Mouse (Mus musculus): Measurements from ENCODE around the gene Hoxa13. TPM values are rescaled to one million over a fixed set of nuclear protein-coding genes. Genes with fewer than 3 reads are reported as not detected.

Hoxa13 gene
- polyA plus RNA-seq, 1 experiment from 2014 or later: 12.4 TPM

- in situ Hi-C loops (cut with MboI; ENCODE audit: low pct_unique_long_range_greater_than_20kb): loop anchor here (25.0 kb wide), 1 partner anchor 1246 kb away; no protein-coding TSS in a partner anchor
- no peaks in the 10 kb centered on the region for H3K27me3 ChIP-seq
- ATAC-seq (no peak), DNase-seq (ENCODE audit: low read depth, low spot score) (peak; percentile 17)
- TF ChIP-seq CTCF (IDR thresholded peaks at IDR 0.05): no peak
- CTCF ChIA-PET: interaction anchor here (0.6 to 1.6 kb wide), 5 partner anchors 9 to 231 kb away, joined by 3 to 8 read pairs (median 4); partner anchors contain the start of gene Hoxa7
- POLR2A ChIA-PET: interaction anchor here (0.6 to 37.4 kb wide), 6 partner anchors 6 to 610 kb away, joined by 4 to 778 read pairs (median 193); partner anchors contain the start of genes 5730596B20Rik, Gm28308, Hoxa10 and Hoxa11
Measured at GRCm38 (mm10) chr6:52232984-52233545, 27.6 kb downstream of the Hoxa13 start.

DNA sequence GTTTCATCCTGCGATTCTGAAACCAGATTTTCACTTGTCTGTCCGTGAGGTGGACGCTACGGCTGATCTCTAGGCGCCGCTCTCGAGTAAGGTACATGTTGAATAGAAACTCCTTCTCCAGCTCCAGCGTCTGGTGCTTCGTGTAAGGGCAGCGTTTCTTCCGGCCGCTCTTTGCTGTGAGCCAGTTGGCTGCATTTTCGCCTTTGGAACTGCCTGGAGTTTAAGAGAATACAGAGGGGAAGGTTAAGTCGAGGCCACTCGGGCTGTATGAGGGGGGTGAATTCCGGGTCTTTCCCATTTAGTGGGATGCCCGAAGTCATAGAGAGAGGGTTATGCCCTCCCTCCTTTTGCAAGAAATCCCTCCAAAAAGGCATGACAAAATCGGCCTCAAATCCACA, 28.1 kb downstream of the Hoxa13 start:
- DNase-seq (ENCODE audit: low read depth, low spot score): peak; percentile 20
- CTCF ChIA-PET: interaction anchor here (1.0 to 4.3 kb wide), 5 partner anchors 9 to 14 kb away, joined by 4 to 23 read pairs (median 6); partner anchors contain the start of gene Hoxa7
- no peaks in the 10 kb centered on the region for H3K27me3 ChIP-seq
- POLR2A ChIA-PET: interaction anchor here (0.6 to 37.4 kb wide), 6 partner anchors 6 to 611 kb away, joined by 4 to 778 read pairs (median 193); partner anchors contain the start of genes 5730596B20Rik, Gm28308, Hoxa10 and Hoxa11
- no peak for ATAC-seq
- in situ Hi-C loops (cut with MboI; ENCODE audit: low pct_unique_long_range_greater_than_20kb): loop anchor here (25.0 kb wide), 1 partner anchor 1245 kb away; no protein-coding TSS in a partner anchor
- no peak for TF ChIP-seq CTCF (IDR thresholded peaks at IDR 0.05)

DNA sequence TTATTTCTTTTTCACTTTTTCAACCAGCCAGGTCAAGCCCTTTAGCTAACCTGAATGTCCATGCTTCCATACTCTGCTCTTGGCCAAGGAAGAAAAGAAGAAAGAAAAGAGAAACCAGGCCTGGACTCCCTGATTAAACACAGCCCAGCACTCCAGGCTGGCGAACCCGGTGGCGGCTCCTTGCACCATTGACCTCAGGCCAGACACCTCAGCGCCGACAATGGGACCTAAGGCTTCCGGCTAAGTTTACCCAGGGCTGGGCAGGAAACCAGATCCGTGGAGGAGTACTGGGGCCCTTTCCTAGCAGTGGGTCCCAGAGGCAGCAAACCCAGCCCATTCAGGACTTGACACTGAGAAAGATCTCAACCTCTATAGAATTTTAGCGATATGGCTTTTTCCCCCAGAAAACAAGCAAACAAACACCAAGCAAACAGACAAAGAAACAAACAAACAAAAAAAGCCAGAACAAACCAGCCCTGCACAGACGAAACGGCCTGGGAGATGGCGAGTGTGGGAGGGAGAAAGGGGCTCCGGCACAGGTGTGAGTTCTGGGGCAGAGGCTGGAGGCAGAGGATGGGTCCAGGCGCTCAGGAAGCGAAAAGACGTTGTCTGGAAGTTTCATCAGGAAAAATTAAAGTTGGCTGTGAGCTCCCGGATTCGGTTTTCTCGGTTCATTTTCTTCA, 28.7 kb downstream of the Hoxa13 start:
- no peak for TF ChIP-seq CTCF (IDR thresholded peaks at IDR 0.05)
- in situ Hi-C loops (cut with MboI; ENCODE audit: low pct_unique_long_range_greater_than_20kb): loop anchor here (25.0 kb wide), 1 partner anchor 1245 kb away; no protein-coding TSS in a partner anchor
- ChIA-PET POLR2A (interaction anchor here (0.6 to 37.4 kb wide), 6 partner anchors 7 to 848 kb away, joined by 4 to 778 read pairs (median 191); partner anchors contain the start of genes 5730596B20Rik, Gm28308, Hoxa10 and Hoxa11), CTCF (interaction anchor here (1.4 to 4.3 kb wide), 6 partner anchors 7 to 17 kb away, joined by 4 to 23 read pairs (median 6); partner anchors contain the start of genes Hoxa10 and Hoxa11)
- peak; percentile 25 for DNase-seq (ENCODE audit: low read depth, low spot score)
- no peak for ATAC-seq
- H3K27me3 ChIP-seq: no peaks in the 10 kb centered on the region

DNA sequence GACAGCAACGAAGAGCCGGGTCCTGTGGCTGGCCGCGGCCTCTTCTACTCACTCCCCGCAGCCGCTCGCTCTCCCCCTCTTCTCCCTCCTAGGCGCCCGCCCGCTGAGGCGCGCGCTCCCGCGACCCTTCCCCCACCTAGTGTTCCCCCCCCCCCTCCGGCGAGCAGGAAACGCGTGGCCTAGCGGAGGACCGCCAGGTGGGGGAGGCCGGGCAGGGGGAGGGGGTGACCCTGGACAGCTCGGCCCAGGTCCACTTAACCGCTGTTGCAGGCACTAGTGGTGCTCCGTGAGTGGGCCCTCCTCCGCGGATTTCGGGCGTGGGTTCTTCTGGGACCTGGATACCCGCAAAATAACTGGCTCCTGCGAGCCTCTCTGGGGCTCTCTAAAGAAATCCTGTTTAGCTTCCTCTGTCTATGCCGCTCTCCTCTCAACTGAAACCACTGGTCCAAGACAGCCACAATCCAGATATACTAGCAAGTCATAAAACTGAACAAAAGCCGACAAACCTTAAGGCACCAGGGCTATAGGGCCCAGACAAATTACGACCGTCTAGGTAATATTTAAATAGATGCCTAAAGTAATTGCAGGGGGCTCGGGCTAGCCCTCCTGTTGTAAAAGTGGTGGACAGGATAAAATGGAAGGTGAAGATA, 30.0 kb downstream of the Hoxa13 start, which contains the start of gene Hoxa9:
Hoxa9 (minus strand) TSS at position 574 of the 650 bp plus-strand sequence.
- no peaks in the 10 kb centered on the region for H3K27me3 ChIP-seq
- no peak for TF ChIP-seq CTCF (IDR thresholded peaks at IDR 0.05)
- POLR2A ChIA-PET: interaction anchor here (21.2 to 37.4 kb wide), 3 partner anchors 8 to 53 kb away, joined by 378 to 778 read pairs (median 778); partner anchors contain the start of genes 5730596B20Rik, Gm28308, Hoxa10 and Hoxa11
- peak; percentile 63 for DNase-seq (ENCODE audit: low read depth, low spot score)
- CTCF ChIA-PET: interaction anchor here (0.7 to 4.3 kb wide), 8 partner anchors 9 to 53 kb away, joined by 3 to 23 read pairs (median 4); partner anchors contain the start of genes 5730596B20Rik, Hoxa10, Hoxa11 and Hoxa7
- in situ Hi-C loops (cut with MboI; ENCODE audit: low pct_unique_long_range_greater_than_20kb): loop anchor here (25.0 kb wide), 1 partner anchor 1243 kb away; no protein-coding TSS in a partner anchor
- ATAC-seq: no peak

- in situ Hi-C loops (cut with MboI; ENCODE audit: low pct_unique_long_range_greater_than_20kb): loop anchor here (10.0 to 25.0 kb wide), 4 partner anchors 55 to 1242 kb away; partner anchors contain the start of gene 5730596B20Rik
- TF ChIP-seq CTCF (IDR thresholded peaks at IDR 0.05): no peak
- peak; percentile 24 for DNase-seq (ENCODE audit: low read depth, low spot score)
- ChIA-PET CTCF (interaction anchor here (1.0 to 4.3 kb wide), 6 partner anchors 8 to 52 kb away, joined by 3 to 23 read pairs (median 6); partner anchors contain the start of genes Hoxa10 and Hoxa7), POLR2A (interaction anchor here (0.6 to 37.4 kb wide), 4 partner anchors 7 to 735 kb away, joined by 3 to 778 read pairs (median 578); partner anchors contain the start of genes 5730596B20Rik, Gm28308, Hoxa10 and Hoxa11)
- H3K27me3 ChIP-seq: no peaks in the 10 kb centered on the region
- no peak for ATAC-seq
Measured at GRCm38 (mm10) chr6:52229558-52230416, 30.9 kb downstream of the Hoxa13 start.

DNA sequence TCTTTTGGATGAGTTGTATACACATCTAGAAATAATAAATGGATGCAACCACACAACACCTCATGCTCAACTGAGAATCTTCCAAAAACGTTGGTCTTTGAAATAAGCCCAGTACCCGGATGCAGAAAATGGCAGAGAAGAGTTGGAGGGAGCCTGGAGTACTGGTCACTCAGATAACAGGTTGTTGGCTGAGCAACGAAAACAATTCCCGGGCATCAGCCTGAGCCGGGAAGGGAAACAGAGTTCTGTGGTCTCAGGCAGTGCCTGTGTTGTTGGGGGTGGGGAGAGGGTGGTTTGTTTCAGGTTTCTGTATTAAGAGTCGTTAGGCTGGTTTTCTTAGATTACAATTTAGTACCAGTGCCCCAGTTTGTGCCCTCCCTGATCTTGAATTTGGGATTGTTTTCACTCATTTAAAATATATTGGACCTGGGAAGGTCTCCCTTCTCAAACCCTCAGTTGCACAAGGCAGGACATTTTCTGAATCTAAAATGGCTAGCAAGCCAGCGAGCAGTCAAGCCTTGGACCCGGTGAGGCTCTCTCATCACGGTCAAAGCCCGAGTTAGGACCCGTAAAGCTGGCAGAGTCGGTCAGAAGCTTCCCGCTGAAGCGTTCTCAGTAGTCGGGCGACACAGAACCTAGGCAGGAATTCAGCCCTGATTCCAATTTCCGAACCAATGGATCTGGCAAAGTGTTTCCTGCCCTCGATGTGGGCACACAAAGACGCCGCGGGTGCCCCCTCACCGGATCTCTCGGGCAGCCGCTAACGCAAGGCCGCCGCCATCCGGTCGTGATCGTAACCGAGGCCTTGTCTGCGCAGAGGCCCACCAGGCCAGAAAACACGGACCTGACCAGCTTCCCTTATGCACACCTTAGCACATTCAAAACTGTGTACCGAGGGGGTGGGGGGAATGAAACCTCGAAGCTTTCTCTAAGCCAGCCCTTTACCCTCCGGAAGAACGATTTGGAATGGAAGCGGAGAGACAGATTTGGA, 31.9 kb downstream of the Hoxa13 start:
- ChIA-PET POLR2A (interaction anchor here (0.6 to 37.4 kb wide), 5 partner anchors 6 to 736 kb away, joined by 3 to 778 read pairs (median 378); partner anchors contain the start of genes 5730596B20Rik, Gm28308, Hoxa10 and Hoxa11), CTCF (interaction anchor here (1.5 to 4.3 kb wide), 4 partner anchors 10 to 51 kb away, joined by 5 to 23 read pairs (median 13); partner anchors contain the start of gene Hoxa10)
- ATAC-seq: no peak
- in situ Hi-C loops (cut with MboI; ENCODE audit: low pct_unique_long_range_greater_than_20kb): loop anchor here (10.0 to 25.0 kb wide), 4 partner anchors 54 to 1241 kb away; partner anchors contain the start of gene 5730596B20Rik
- H3K27me3 ChIP-seq: no peaks in the 10 kb centered on the region
- no peak for TF ChIP-seq CTCF (IDR thresholded peaks at IDR 0.05)
- peak; percentile 13 for DNase-seq (ENCODE audit: low read depth, low spot score)

GRCm38 (mm10) chr6:52227470-52228222, 33.0 kb downstream of the Hoxa13 start:
- DNase-seq (ENCODE audit: low read depth, low spot score) (no peak), ATAC-seq (no peak)
- ChIA-PET POLR2A (interaction anchor here (0.6 to 37.4 kb wide), 5 partner anchors 9 to 50 kb away, joined by 3 to 778 read pairs (median 153); partner anchors contain the start of genes 5730596B20Rik, Gm28308, Hoxa10 and Hoxa11), CTCF (interaction anchor here (1.0 to 1.7 kb wide), 5 partner anchors 9 to 237 kb away, joined by 3 to 8 read pairs (median 5); partner anchors contain the start of gene Hoxa10)
- in situ Hi-C loops (cut with MboI; ENCODE audit: low pct_unique_long_range_greater_than_20kb): loop anchor here (10.0 to 25.0 kb wide), 4 partner anchors 53 to 1240 kb away; partner anchors contain the start of gene 5730596B20Rik
- H3K27me3 ChIP-seq: no peaks in the 10 kb centered on the region
- TF ChIP-seq CTCF (IDR thresholded peaks at IDR 0.05): no peak
